Mouse (Mus musculus): ENCODE data around the gene Ackr2. TPM values are rescaled to one million over a fixed set of nuclear protein-coding genes. Genes with fewer than 3 reads are reported as not detected.

The Ackr2 gene
- polyA plus RNA-seq, 1 experiment from 2014 or later = 0.19 TPM

DNA sequence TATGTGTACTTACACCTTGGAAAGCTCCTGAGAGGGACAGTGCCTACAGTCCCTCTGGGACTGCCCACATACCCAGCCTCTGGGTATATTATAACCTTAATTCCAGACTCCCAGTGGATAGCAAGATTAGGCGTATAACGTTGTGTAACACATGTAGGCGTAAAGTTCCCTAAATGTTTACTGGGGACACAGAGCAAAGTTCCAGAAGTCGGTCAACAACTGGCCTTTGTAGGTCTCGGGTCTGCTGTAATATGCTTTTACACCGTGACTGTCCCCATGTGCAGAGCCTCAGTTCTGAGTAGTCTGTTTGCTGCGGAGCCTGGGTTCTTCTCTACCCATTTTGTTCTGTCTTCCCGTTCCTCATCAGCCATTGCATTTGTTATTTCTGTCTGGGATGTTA, 25.3 kb downstream of the Ackr2 start:
- no peak overlapping the region for H3K4me2 ChIP-seq
- ATAC-seq (replicated peaks; ENCODE audit: low FRiP score) (no peak), DNase-seq (ENCODE audit: low spot score) (no peak)
- H3K9me3 ChIP-seq (ENCODE audit: control insufficient read depth, low read length) = no peaks in the 10 kb centered on the region
- H3K27me3 ChIP-seq (replicated peaks; ENCODE audit: control insufficient read depth, insufficient read depth, low read length) = no peaks in the 10 kb centered on the region; the same call in 1 of the 2 replicates
- WGBS = 72% methylated on average over 8 of the region's 8 CpGs
- no peak overlapping the region for H3K9ac ChIP-seq (ENCODE audit: low read depth, low read length)
- H3K27ac ChIP-seq (ENCODE audit: low read depth, low read length) = no peak overlapping the region
- H3K36me3 ChIP-seq (ENCODE audit: control insufficient read depth, insufficient read depth, low read length) = no peaks in the 10 kb centered on the region
- no peaks in the 10 kb centered on the region for H3K4me1 ChIP-seq (replicated peaks; ENCODE audit: control insufficient read depth, insufficient read depth, low read length)
- no peak overlapping the region for H3K4me3 ChIP-seq (ENCODE audit: low read depth, low read length)

DNA sequence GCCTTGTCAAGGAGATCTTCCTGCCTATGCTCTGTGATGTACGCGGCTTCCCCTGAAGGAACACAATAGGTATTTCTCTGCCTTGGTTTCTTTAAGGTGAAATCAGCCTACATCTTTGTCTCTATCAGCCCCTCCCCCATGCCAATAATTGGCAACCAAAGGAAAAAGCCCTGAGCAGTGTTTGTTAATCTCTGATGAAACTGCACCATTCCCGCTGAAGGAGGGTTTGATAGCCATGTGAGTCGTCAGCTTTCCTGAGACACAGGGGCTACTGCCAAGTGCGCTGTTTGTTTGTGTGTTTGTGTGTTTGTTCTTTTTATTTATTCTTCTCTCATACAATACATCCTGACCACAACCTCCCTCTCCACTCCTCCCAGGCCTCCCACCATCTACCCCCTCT, 25.8 kb downstream of the Ackr2 start:
- no peaks in the 10 kb centered on the region for H3K9me3 ChIP-seq (ENCODE audit: control insufficient read depth, low read length)
- no peak overlapping the region for H3K27ac ChIP-seq (ENCODE audit: low read depth, low read length)
- no peak for DNase-seq (ENCODE audit: low spot score)
- H3K36me3 ChIP-seq (ENCODE audit: control insufficient read depth, insufficient read depth, low read length) = no peaks in the 10 kb centered on the region
- H3K4me1 ChIP-seq (replicated peaks; ENCODE audit: control insufficient read depth, insufficient read depth, low read length) = no peaks in the 10 kb centered on the region
- WGBS = 78% methylated on average over 5 of the region's 5 CpGs
- ATAC-seq (replicated peaks; ENCODE audit: low FRiP score) = no peak
- no peak overlapping the region for H3K4me2 ChIP-seq
- no peak overlapping the region for H3K4me3 ChIP-seq (ENCODE audit: low read depth, low read length)
- no peak overlapping the region for H3K9ac ChIP-seq (ENCODE audit: low read depth, low read length)
- H3K27me3 ChIP-seq (replicated peaks; ENCODE audit: control insufficient read depth, insufficient read depth, low read length) = no peaks in the 10 kb centered on the region; the same call in 1 of the 2 replicates

DNA sequence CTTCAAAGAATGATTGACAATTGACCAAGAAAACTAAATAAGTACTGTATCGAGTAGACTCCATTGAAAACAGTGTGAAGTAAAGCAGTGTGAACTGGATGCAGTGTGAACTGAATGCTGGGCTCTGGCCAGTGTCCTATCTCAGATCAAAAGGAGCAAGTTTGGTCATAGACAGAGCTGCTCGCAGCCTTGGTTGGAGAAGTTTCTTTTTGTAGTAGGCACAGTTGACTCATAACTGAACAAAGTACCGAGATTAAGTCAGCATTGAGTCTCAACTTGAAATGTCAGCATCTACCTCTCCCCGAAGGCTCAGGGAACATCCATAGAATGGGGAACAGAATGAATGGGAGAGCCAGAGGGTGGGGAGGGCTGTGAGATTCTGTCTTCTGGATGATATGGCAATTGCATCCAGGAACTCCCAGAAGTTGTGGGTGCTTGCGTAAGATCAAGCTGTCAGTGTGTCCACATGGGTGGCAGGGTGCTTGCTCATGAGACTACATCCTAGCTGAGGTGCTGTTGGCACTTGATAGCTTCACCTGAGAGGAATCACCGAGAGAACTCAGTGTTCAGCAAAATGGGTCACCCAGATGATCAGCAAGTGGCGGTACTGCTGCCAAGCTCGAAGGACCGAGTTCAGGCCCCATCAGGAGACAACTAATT, 26.9 kb downstream of the Ackr2 start:
- Histone ChIP-seq H3K27me3 (replicated peaks; ENCODE audit: control insufficient read depth, insufficient read depth, low read length) (no peaks in the 10 kb centered on the region; the same call in 1 of the 2 replicates), H3K4me3 (ENCODE audit: low read depth, low read length) (no peak overlapping the region), H3K27ac (ENCODE audit: low read depth, low read length) (no peak overlapping the region), H3K4me1 (replicated peaks; ENCODE audit: control insufficient read depth, insufficient read depth, low read length) (no peaks in the 10 kb centered on the region), H3K36me3 (ENCODE audit: control insufficient read depth, insufficient read depth, low read length) (no peaks in the 10 kb centered on the region), H3K9me3 (ENCODE audit: control insufficient read depth, low read length) (no peaks in the 10 kb centered on the region), H3K4me2 (no peak overlapping the region), H3K9ac (ENCODE audit: low read depth, low read length) (no peak overlapping the region)
- 80% methylated on average over 9 of the region's 9 CpGs for WGBS
- ATAC-seq (replicated peaks; ENCODE audit: low FRiP score) (no peak), DNase-seq (ENCODE audit: low spot score) (no peak)

DNA sequence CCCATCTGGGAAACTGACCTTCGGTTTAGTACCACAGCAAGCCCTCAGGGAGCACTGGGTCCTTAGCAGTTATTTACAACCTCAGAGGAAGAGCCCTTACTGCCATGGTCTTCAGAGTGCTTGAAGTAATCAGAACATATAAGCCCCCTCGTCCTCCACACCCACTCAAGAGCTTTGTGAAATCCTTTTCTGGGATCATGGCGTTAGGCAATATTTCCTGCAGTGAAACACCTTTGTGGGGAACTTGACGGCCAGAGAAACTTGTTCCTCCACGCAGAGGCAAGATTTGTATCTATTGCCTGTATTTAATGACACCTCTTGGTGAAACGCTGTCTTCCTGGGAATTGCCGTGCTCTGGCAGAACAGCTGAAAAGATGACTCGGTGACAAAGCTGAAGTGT, 27.8 kb downstream of the Ackr2 start:
- Histone ChIP-seq H3K36me3 (ENCODE audit: control insufficient read depth, insufficient read depth, low read length) (no peaks in the 10 kb centered on the region), H3K4me3 (ENCODE audit: low read depth, low read length) (no peak overlapping the region), H3K27ac (ENCODE audit: low read depth, low read length) (no peak overlapping the region), H3K4me2 (no peak overlapping the region), H3K4me1 (replicated peaks; ENCODE audit: control insufficient read depth, insufficient read depth, low read length) (no peaks in the 10 kb centered on the region), H3K27me3 (replicated peaks; ENCODE audit: control insufficient read depth, insufficient read depth, low read length) (no peaks in the 10 kb centered on the region; the same call in 1 of the 2 replicates), H3K9me3 (ENCODE audit: control insufficient read depth, low read length) (no peaks in the 10 kb centered on the region), H3K9ac (ENCODE audit: low read depth, low read length) (no peak overlapping the region)
- ATAC-seq (replicated peaks; ENCODE audit: low FRiP score) (no peak), DNase-seq (ENCODE audit: low spot score) (no peak)
- 68% methylated on average over 8 of the region's 8 CpGs for WGBS

DNA sequence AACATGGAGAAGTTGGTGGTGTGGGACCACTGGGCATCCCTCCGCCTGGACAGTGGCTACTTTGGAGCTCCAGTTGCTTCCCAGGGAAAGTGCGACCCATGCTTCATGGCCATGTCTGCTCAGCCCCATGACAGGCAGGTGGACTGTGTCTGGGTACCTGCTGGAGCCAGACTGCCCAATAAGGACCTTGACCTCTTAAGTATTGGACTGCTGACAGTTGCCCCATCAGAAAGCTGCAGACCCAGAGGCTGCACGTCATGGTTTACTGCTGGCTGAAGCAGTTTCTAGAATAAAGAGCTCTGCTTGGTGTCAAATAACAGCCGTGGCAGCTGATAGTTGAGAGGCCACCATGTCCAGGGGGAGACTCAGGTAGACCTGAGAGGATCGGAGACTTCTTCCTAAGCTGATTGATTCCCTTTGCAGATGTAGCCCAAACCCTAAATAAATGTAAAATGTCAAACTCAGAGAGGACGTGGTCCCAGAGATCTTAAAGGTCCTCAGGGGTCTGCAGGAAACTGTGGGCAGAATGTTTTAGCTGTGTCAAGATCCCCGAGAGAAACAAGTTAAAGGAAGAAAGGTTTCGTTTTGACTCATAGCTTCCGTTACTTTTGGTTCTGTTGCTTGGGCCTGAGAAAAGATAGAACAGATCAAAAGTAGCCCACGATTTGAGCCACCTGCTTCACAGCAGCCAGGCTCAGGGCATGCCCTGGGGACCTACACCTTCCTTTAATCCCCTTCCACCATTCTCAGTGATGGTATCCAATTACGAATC, 28.7 kb downstream of the Ackr2 start:
- no peak overlapping the region for H3K4me2 ChIP-seq
- 49% methylated on average over 11 of the region's 11 CpGs for WGBS
- H3K9me3 ChIP-seq (ENCODE audit: control insufficient read depth, low read length) = no peaks in the 10 kb centered on the region
- no peak overlapping the region for H3K4me3 ChIP-seq (ENCODE audit: low read depth, low read length)
- no peak overlapping the region for H3K9ac ChIP-seq (ENCODE audit: low read depth, low read length)
- H3K4me1 ChIP-seq (replicated peaks; ENCODE audit: control insufficient read depth, insufficient read depth, low read length) = no peaks in the 10 kb centered on the region
- H3K36me3 ChIP-seq (ENCODE audit: control insufficient read depth, insufficient read depth, low read length) = no peaks in the 10 kb centered on the region
- H3K27ac ChIP-seq (ENCODE audit: low read depth, low read length) = no peak overlapping the region
- ATAC-seq (replicated peaks; ENCODE audit: low FRiP score) = no peak
- no peaks in the 10 kb centered on the region; the same call in 1 of the 2 replicates for H3K27me3 ChIP-seq (replicated peaks; ENCODE audit: control insufficient read depth, insufficient read depth, low read length)
- DNase-seq (ENCODE audit: low spot score) = no peak

DNA sequence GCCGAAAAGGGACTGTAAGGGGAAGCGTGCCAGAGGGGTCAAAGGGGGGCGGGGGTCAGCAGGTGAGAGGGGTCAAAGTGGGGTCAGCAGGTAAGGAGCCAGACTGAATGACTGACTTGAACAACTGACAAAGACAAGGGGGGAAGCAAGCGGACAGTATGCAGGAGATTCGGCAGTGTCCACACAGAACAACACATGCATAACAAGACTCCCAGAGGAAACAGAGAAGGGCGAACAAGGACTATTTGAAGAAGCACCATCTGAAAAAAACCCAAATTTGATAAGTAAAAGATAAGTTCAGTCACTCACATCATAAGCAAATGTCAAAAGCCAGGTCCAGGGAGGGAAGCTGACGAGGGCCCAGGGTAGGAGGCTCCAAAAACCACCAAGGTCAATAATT, 29.6 kb downstream of the Ackr2 start:
- no peak overlapping the region for H3K9ac ChIP-seq (ENCODE audit: low read depth, low read length)
- no peak overlapping the region for H3K4me3 ChIP-seq (ENCODE audit: low read depth, low read length)
- ATAC-seq (replicated peaks; ENCODE audit: low FRiP score) (no peak), DNase-seq (ENCODE audit: low spot score) (no peak)
- no peaks in the 10 kb centered on the region for H3K4me1 ChIP-seq (replicated peaks; ENCODE audit: control insufficient read depth, insufficient read depth, low read length)
- H3K9me3 ChIP-seq (ENCODE audit: control insufficient read depth, low read length) = no peaks in the 10 kb centered on the region
- H3K27ac ChIP-seq (ENCODE audit: low read depth, low read length) = no peak overlapping the region
- H3K36me3 ChIP-seq (ENCODE audit: control insufficient read depth, insufficient read depth, low read length) = no peaks in the 10 kb centered on the region
- H3K27me3 ChIP-seq (replicated peaks; ENCODE audit: control insufficient read depth, insufficient read depth, low read length) = no peaks in the 10 kb centered on the region; the same call in 1 of the 2 replicates
- WGBS = 80% methylated on average over 7 of the region's 7 CpGs
- no peak overlapping the region for H3K4me2 ChIP-seq

DNA sequence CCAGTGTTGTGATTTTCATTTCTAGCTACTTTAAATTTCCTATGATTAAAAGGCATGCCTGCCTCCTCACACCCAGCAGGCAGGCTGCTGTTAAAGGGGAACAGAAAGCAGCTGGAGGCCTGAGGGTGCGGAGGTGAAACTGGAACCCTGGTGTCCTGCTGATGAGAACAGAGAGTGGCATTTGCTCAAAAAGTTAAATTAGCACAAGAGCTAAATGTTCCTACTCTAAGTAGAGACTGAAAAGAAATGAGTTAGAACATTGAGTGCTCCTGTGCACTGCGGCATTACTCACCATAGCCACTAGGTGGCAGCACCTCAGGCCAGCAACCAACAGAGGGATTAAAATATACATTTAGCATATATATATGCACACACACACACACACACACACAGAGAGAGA, 30.3 kb downstream of the Ackr2 start:
- no peaks in the 10 kb centered on the region for H3K36me3 ChIP-seq (ENCODE audit: control insufficient read depth, insufficient read depth, low read length)
- no peaks in the 10 kb centered on the region for H3K9me3 ChIP-seq (ENCODE audit: control insufficient read depth, low read length)
- ATAC-seq (replicated peaks; ENCODE audit: low FRiP score) (no peak), DNase-seq (ENCODE audit: low spot score) (no peak)
- H3K4me2 ChIP-seq = no peak overlapping the region
- 25% methylated on average over 2 of the region's 2 CpGs for WGBS
- H3K4me3 ChIP-seq (ENCODE audit: low read depth, low read length) = no peak overlapping the region
- no peak overlapping the region for H3K27ac ChIP-seq (ENCODE audit: low read depth, low read length)
- H3K4me1 ChIP-seq (replicated peaks; ENCODE audit: control insufficient read depth, insufficient read depth, low read length) = no peaks in the 10 kb centered on the region
- H3K27me3 ChIP-seq (replicated peaks; ENCODE audit: control insufficient read depth, insufficient read depth, low read length) = no peaks in the 10 kb centered on the region; the same call in 1 of the 2 replicates
- H3K9ac ChIP-seq (ENCODE audit: low read depth, low read length) = no peak overlapping the region

DNA sequence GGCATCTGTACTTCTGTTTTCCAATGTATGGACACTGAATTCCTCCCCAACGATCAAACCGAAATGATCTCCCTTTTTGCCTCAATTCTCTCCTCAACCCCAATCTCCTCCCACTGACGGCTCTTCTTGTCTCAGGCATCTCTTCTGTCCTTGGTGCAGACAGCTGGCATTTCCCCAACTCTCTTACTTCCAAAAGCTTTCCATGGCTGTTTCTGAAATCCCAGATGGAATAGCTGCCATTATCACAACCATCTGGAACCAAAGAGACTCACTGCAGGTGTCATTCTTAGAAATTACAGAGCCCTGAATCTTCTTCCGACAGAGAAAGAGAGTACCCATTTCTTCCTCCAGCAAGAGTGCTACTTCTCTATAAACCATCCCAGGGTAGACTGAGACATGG, 36.7 kb downstream of the Ackr2 start:
- 77% methylated on average over 4 of the region's 4 CpGs for WGBS
- H3K4me1 ChIP-seq (replicated peaks; ENCODE audit: control insufficient read depth, insufficient read depth, low read length) = no peaks in the 10 kb centered on the region
- DNase-seq (ENCODE audit: low spot score) = no peak
- ATAC-seq (replicated peaks; ENCODE audit: low FRiP score) = no peak
- H3K27me3 ChIP-seq (replicated peaks; ENCODE audit: control insufficient read depth, insufficient read depth, low read length) = no peaks in the 10 kb centered on the region; the same call in 1 of the 2 replicates
- H3K4me3 ChIP-seq (ENCODE audit: low read depth, low read length) = no peak overlapping the region
- H3K9me3 ChIP-seq (ENCODE audit: control insufficient read depth, low read length) = no peaks in the 10 kb centered on the region
- H3K9ac ChIP-seq (ENCODE audit: low read depth, low read length) = no peak overlapping the region
- no peak overlapping the region for H3K4me2 ChIP-seq
- H3K27ac ChIP-seq (ENCODE audit: low read depth, low read length) = no peak overlapping the region
- H3K36me3 ChIP-seq (ENCODE audit: control insufficient read depth, insufficient read depth, low read length) = no peaks in the 10 kb centered on the region

DNA sequence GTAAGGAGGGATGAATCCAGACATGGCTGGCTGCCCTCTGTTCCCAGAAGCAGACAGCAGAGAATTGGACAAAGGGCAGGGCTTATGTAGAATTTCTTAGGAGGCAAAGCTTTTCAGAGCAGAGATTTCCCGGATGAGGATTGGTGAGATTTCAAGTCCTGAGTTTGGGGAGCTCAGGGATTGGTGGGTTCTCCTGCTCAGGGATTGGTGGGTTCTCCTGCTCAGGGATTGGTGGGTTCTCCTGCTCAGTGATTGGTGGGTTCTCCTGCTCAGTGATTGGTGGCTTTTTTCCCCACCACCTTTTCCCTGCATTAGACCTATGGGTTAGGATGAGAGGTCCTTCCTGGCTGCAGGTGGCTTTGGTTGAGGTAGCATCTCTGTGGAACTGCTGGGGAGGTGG, 38.8 kb downstream of the Ackr2 start:
- Histone ChIP-seq H3K4me2 (no peak overlapping the region), H3K4me1 (replicated peaks; ENCODE audit: control insufficient read depth, insufficient read depth, low read length) (no peaks in the 10 kb centered on the region), H3K4me3 (ENCODE audit: low read depth, low read length) (no peak overlapping the region), H3K27ac (ENCODE audit: low read depth, low read length) (no peak overlapping the region), H3K36me3 (ENCODE audit: control insufficient read depth, insufficient read depth, low read length) (no peaks in the 10 kb centered on the region), H3K27me3 (replicated peaks; ENCODE audit: control insufficient read depth, insufficient read depth, low read length) (no peaks in the 10 kb centered on the region; the same call in 1 of the 2 replicates), H3K9ac (ENCODE audit: low read depth, low read length) (no peak overlapping the region), H3K9me3 (ENCODE audit: control insufficient read depth, low read length) (no peaks in the 10 kb centered on the region)
- ATAC-seq (replicated peaks; ENCODE audit: low FRiP score) (no peak), DNase-seq (ENCODE audit: low spot score) (no peak)
- WGBS = 81% methylated on average over 1 of the region's 1 CpGs
